Mouse (Mus musculus) CD8-positive naive resting alpha-beta T cell, adult 2 months (primary cell): ENCODE results near the gene Zfp764.
"Not testable (repeated sequence)": the region's sequence is repeated elsewhere in the genome, so short reads cannot be mapped to it uniquely, and the experiment has no call there.

Experiments used
- DNase-seq, 2 experiments: peaks; one replicate each; pipeline ENCODE4 v3.0.0; 2022; ENCODE audit warnings: low read depth in 2 of 2, low spot score in 2 of 2

Zfp764 gene

DNA sequence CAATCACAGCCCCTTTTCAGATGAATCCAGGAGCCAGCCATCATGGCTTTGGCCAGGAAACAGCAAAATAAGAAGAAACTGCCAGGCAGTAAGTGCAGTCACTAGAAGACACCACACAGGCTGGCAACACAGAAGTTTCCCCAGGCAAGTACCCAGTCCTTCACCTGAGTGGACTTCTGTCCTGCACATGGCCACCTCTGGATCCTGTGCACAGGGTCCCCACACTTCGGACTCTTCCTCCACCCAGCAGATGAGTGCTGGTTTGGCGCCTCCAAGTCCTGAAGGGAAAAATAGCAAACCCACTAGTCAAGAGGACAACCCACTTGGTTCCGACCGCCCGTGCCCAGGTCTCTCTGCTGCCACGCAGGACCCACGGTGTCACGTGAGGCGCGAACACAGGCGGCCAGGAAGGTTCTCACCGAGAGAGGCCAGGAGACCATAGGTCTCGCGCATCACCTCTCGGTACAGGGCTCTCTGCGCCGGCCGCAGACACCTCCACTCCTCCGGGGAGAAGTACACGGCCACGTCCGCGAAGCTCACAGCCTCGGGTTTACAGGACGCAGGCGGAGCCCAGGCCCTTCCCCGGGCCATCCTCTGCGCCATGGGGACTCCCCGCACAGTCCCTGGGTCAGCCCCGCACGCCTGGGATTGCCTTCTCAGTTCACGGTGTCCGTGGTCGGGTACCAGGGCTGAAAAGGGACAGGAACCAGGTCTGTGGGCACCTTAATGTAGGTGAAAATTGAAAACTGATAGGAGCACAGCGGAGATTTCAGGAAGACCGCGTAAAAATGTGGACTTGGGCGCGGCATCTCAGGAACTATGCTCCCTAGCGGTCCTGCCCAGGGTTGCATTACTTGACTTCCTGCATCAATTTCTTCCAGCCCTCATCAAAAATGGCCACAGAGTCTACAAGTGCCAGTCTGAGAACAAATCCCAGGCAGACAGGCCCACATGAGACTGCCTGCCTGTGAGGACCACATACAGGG is at the start of gene Zfp764:
Zfp764 (minus strand) TSS at position 821 of the 986 bp plus-strand sequence.
- peak; percentile 78 to 80 for DNase-seq

GRCm38 (mm10) chr7:127454905-127455304 is 48.3 kb upstream of the Zfp764 start:
- DNase-seq: no peak

- no peak for DNase-seq
Measured at GRCm38 (mm10) chr7:127453056-127453455, 46.4 kb upstream of the Zfp764 start.

- DNase-seq: no peak
Measured at GRCm38 (mm10) chr7:127449966-127450365, 43.3 kb upstream of the Zfp764 start.

DNA sequence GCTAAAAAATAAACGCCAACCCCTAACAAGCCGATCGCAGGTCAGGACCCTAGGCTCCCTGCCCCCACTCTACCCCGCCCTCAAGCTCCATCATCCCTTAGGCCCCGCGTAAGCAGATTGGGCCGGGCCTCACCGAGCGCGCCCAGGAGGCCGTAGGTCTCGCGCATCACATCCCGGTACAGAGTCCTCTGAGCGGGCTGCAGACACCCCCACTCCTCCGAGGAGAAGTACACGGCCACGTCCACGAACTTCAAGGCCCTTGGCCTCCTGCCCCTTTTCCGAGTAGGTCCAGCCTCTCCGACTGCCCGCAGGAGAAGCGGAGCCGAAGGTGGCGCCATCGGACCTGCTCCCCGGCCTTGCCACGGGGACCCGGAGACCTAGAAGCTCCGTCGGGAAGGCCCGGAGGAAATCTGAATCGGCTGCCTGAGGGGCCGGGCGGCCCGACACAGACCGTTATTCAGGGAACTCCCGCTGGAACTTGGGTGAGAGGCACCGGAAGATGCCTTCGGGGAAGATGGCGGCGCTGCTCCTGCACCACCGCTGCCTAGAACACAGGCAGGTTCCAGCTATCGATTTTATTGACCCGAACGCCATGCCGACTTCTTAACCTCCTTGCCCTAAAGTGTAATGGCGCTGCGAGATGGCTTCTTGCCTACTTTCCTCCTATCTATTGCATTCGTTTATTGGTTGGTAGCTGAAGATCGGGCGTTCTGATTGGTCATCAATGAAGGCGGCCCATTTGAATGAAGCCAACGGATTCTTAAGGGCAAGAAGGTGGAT is 42.1 kb upstream of the Zfp764 start, which contains the start of gene Zfp689:
Zfp689 (minus strand) TSS at position 638 of the 780 bp plus-strand sequence.
- DNase-seq: peak; percentile 91 to 95

- no peak for DNase-seq
Measured at GRCm38 (mm10) chr7:127443976-127444375, 37.4 kb upstream of the Zfp764 start.

DNA sequence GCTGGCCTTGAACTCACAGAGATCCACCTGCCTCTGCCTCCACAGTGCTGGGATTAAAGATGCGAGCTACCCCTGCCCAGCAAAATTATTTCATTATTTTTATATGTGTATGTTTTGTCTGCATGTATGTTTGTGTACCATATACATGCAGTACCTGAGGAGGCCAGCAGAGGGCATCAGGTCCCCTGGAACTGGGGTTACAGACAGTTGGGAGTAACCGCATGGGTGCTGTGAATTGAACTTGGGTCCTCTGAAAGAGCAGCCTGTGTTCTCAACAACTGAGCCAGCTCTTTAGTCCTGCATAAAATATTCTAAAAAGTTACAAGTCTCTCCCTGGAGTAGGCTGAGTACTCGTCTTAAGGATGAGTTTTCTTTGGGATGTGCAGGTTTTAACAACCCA is 31.1 kb upstream of the Zfp764 start:
- DNase-seq: peak in 1 of 2 experiments; percentile 46

DNA sequence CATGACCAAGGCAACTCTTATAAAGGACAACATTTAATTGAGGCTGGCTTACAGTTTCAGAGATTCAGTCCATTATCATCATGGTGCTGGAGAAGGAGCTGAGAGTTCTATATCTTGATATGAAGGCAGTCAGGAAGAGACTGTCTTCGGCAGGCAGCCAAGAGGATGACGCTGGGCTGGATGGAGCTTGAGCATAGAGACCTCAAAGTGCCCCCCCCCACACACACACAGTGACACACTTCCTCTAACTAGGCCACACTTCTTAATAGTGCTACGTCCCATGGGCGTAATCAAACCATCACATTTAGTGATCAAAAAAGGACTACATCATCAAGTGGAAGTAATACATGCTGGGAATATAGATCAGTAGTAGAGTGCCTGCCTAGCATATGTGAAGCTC is 28.6 kb upstream of the Zfp764 start:
- DNase-seq: no peak

DNA sequence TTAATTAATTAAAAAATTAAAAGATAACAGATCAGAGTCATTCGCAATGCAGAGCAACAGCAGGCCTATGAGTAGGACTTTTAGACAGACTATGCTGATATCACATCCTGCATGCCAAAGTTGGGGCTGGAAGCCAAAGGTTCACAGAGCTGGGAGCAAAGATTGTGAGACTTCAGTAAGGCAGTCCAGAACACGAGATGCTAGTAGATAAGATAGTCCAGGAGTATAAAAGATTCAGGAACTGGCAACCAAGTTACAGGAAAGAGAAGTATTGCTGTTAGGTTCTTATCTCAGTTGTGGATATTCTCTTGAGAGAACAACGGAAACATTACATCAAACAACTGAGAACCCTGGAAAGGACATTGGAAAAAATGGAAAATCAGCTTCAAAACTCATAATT is 19.7 kb upstream of the Zfp764 start:
- no peak for DNase-seq

DNA sequence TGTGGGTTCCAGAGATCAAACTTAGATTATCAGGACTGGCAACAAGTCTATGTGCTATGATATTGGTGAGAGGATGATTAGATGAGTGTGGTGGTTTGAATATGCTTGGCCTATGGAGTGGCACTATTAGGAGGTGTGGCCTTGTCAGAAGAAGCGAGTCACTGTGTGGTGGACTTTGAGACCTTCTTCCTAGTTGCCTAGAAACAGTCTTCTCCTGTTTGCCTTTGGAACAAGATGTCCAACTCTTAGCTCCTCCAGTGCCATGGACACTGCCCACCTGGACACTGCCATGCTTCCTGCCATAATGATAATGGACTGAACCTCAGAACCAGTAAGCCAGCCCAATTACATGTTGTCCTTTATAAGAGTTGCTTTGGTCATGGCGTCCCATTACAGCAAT is 19.3 kb upstream of the Zfp764 start:
- no peak for DNase-seq

DNA sequence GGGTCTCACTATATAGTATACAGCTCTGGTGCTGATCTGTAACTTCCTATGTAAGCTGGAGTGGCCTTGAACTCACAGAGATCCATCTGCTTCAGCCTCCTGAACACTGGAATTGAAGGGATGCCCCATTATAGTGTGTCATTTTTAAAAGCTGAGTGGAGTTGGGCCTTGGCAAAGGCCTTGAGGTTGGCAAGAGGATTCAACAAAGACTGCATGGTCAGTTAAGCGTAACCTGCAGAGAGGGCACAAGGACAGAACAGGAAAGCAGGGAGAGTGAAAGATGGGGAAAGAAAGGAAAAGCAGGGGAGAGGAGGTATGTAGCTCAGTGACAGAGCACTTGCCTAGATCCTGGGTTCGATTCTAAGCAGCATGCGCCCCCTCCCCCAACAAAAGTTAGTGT is 18.7 kb upstream of the Zfp764 start:
- no peak for DNase-seq

- DNase-seq: no peak
Measured at GRCm38 (mm10) chr7:127422247-127422646, 15.6 kb upstream of the Zfp764 start.

DNA sequence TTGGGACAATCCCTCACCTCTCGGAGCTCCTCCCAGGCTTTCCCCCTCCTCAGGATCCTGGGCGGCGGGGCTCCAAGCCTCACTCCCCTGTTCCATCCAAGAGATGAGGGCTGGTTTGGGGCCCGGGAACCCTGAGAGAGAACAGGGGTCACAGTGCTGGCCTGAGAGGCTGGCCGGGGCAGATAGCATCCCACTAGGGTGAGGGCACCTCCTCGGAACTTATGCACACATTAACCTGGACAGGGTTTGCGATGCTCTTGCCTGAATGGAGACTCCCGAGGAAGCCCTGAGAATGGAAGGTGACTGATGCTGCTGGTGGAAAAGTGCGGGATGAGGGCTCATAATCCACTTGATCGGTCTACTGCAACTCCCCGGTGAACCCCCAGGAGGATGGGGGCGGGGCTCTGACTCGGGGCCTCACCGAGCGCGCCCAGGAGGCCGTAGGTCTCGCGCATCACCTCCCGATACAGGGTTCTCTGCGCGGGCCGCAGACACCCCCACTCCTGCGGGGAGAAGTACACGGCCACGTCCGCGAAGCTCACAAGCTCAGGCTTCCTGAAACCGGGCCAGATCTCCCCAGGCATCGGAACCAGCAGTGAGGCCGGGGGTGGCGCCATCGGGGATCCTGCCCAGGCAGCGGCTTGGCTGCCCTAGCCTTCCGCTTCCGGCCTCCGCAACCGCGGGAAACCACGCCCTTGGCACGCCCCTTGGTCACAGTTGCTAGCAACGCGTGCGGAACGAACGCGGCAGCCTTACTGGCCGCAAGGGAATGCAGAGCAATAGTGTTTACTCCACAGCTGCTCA is 15.0 kb upstream of the Zfp764 start, which contains the start of gene Zfp688:
Zfp688 (minus strand) TSS at position 681 of the 804 bp plus-strand sequence.
- DNase-seq: peak; percentile 95 to 98

DNA sequence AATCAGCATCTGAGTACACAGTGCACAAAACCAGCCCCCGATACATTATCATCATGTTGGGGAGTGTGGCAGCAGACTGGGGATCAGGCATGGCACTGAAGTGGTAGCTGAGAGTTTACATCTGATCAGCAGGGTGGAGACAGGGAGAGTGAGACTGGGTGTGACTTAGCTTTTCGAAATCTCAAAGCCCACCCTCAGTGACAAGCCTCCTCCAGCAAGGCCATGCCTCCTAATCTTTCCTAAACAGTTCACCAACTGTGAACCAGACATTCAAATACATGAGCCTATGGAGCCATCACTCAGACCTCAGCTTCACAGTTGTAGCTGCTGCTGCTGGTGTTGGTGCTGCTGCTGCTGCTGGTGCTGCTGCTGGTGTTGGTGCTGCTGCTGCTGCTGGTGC is 4.8 kb upstream of the Zfp764 start:
- DNase-seq: no peak

DNA sequence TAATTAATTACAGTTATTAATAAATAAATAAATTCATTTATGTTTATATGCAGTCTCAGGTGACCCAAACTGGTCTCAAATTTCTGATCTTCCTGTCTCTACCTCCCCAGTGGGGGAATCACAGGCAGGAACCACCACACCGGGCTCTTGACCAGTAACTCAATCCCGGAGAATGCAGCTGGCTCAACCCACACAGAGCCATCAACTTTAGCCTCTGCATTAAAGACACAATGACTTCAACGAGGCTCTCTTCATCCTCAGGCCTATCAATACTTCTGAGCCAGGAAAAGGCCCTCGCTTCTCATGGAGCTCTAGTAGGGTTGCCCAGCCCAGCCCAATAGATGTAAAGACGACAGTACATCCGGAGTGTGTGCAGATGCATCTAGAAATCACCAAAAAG is 2.5 kb downstream of the Zfp764 start:
- not testable (repeated sequence) for DNase-seq

DNA sequence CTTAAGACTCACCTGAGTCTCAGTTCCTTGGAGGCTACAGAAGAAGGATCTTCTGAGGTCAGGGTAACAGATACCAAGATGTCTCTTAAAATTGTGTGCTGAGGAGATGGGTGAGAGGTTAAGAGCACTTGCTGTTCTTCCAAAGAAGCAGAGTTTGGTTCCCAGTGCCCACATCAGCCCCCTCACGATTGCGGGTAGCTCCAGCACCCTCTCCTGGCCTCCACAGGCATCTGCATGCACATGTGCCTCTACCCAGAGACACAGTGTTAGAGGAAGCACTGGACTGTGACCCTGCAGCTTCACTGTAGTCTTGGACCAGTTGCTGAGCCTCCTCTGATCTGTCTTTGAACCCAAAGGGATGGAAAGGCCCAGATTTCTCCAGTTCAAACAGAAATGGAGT is 3.6 kb downstream of the Zfp764 start:
- DNase-seq: no peak

GRCm38 (mm10) chr7:127400355-127400754 is 6.3 kb downstream of the Zfp764 start:
- DNase-seq: no peak

GRCm38 (mm10) chr7:127393944-127394333 is 12.7 kb downstream of the Zfp764 start:
- DNase-seq: no peak

DNA sequence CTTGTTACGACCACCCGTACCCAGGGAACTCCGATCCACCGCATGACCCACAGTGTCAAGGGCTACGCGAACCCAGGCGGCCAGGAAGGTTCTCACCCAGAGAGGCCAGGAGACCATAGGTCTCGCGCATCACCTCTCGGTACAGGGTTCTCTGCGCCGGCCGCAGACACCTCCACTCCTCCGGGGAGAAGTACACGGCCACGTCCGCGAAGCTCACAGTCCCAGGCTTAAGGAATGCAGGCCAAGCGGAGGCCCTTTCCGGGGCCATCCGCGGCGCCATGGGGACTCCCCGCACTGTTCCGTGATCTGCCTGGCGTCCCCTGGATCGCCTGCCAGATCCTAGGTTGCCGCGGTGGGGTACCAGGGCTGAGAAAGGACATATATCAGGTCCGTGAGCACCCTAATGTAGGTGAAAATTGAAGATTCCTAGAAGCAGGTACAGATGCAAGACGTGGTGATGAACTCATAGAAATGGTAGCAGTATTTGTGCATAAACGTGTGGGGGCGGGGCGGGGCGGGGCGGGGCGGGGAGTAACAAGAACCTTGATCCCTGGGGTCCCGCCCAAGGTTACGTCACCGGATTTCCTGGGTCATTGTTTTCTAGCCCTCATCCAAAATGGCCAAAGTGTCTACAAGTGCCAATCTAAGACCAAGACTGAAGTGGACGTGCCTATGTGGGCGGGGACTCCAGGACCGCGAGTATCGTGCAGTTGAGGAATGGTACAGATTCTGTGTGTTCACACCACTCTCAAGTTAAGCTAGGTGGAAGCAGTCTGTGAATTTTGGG is 13.3 kb downstream of the Zfp764 start, which contains the start of gene E430018J23Rik:
E430018J23Rik (minus strand) TSS at position 473 of the 787 bp plus-strand sequence.
- DNase-seq: peak; percentile 83 to 90

GRCm38 (mm10) chr7:127392251-127392824 is 14.3 kb downstream of the Zfp764 start:
- DNase-seq: no peak
